ENCODE assay signal across 23 mouse cellular contexts in the genomic region with DNA sequence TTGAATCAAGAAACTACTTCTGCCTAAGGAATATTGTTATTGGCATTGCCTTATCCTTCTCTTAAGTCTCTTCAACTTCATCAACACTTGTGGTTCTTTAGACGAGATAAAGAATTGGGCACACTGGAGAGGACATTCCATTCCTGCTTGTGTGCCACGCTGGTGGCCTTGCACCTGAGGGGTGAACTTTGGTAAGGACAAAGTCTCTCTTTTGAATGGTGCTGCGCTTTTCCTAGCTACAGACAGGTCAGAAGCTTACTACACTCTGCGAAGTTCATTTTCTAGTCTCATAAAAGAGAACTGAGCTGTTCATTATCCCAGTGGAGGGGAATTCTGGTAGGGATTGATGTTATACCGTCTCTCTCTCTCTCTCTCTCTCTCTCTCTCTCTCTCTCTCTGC. TPM values are rescaled to one million over a fixed set of nuclear protein-coding genes. Genes with fewer than 3 reads are reported as not detected.
DNase-seq lines count a peak whose midpoint lies in the region; ATAC-seq lines count a peak whose summit lies in the region.
"Had no signal": no experiment of that assay in that cellular context is flagged by ENCODE, and none has a peak within 500 bp of the region (broad histone marks: within the 10 kb centered on the region; RNA-seq: fewer than 3 reads in every experiment).

No protein-coding gene starts in this region.

- H3K9me3 ChIP-seq in heart, embryonic 10.5 days = no peaks in the 10 kb centered on the region
- H3K9me3 ChIP-seq in kidney, embryonic 15.5 days (replicated peaks) = no peaks in the 10 kb centered on the region
- H3K9me3 ChIP-seq in liver, embryonic 15.5 days (replicated peaks) = no peaks in the 10 kb centered on the region
- H3K9me3 ChIP-seq in liver, embryonic 11.5 days (ENCODE audit: control insufficient read depth, low read length) = no peaks in the 10 kb centered on the region
- H3K9me3 ChIP-seq: embryonic facial prominence, embryonic 15.5 days; hindbrain, embryonic 13.5 days; limb, embryonic 13.5 days; lung, embryonic 15.5 days; midbrain, embryonic 12.5 days had no signal

- no peaks in the 10 kb centered on the region for H3K27me3 ChIP-seq in heart, embryonic 10.5 days (ENCODE audit: insufficient read depth, poor library complexity, severe bottlenecking)
- H3K27me3 ChIP-seq in kidney, embryonic 15.5 days = no peaks in the 10 kb centered on the region
- H3K27me3 ChIP-seq in liver, embryonic 15.5 days = no peaks in the 10 kb centered on the region
- no peaks in the 10 kb centered on the region for H3K27me3 ChIP-seq in liver, embryonic 11.5 days (replicated peaks; ENCODE audit: control insufficient read depth, insufficient read depth, low read length)
- H3K27me3 ChIP-seq: embryonic facial prominence, embryonic 15.5 days; hindbrain, embryonic 13.5 days; limb, embryonic 13.5 days; lung, embryonic 15.5 days; midbrain, embryonic 12.5 days had no signal

- H3K36me3 ChIP-seq in heart, embryonic 10.5 days = no peaks in the 10 kb centered on the region
- no peaks in the 10 kb centered on the region for H3K36me3 ChIP-seq in kidney, embryonic 15.5 days
- no peaks in the 10 kb centered on the region for H3K36me3 ChIP-seq in liver, embryonic 15.5 days (replicated peaks)
- no peaks in the 10 kb centered on the region for H3K36me3 ChIP-seq in liver, embryonic 11.5 days (ENCODE audit: control insufficient read depth, insufficient read depth, low read length)
- H3K36me3 ChIP-seq: embryonic facial prominence, embryonic 15.5 days; hindbrain, embryonic 13.5 days; limb, embryonic 13.5 days; lung, embryonic 15.5 days; midbrain, embryonic 12.5 days had no signal

- no peak for DNase-seq in heart, embryonic 10.5 days (ENCODE audit: low spot score)
- no peak for DNase-seq in heart, adult 11 months
- DNase-seq in kidney, adult 18-20 months = peak; percentile 30
- DNase-seq in liver, embryonic 11.5 days (ENCODE audit: low spot score) = no peak
- peak; percentile 33 to 68 for DNase-seq in kidney, postnatal 25 days
- no peak for DNase-seq in cerebellum, adult 11-12 months
- DNase-seq: adrenal gland, postnatal 14 days; cerebellum, adult 8-10 months; cerebellum, postnatal 36 days; embryo, embryonic 11 days; gastrocnemius, adult 2 months; layer of hippocampus, adult 9-11 months; right cerebral cortex, postnatal 14 days; spleen, adult 18-20 months had no signal

- no peak overlapping the region for H3K9ac ChIP-seq in kidney, embryonic 15.5 days
- H3K9ac ChIP-seq in liver, embryonic 15.5 days = no peak overlapping the region
- no peak overlapping the region for H3K9ac ChIP-seq in liver, embryonic 11.5 days (ENCODE audit: low read depth, low read length)
- H3K9ac ChIP-seq: embryonic facial prominence, embryonic 15.5 days; hindbrain, embryonic 13.5 days; limb, embryonic 13.5 days; lung, embryonic 15.5 days; midbrain, embryonic 12.5 days had no signal

- H3K4me2 ChIP-seq in kidney, embryonic 15.5 days = no peak overlapping the region
- H3K4me2 ChIP-seq in liver, embryonic 15.5 days = no peak overlapping the region
- no peak overlapping the region for H3K4me2 ChIP-seq in liver, embryonic 11.5 days
- H3K4me2 ChIP-seq: embryonic facial prominence, embryonic 15.5 days; hindbrain, embryonic 13.5 days; limb, embryonic 13.5 days; lung, embryonic 15.5 days; midbrain, embryonic 12.5 days had no signal

- H3K27ac ChIP-seq in heart, embryonic 10.5 days = peak overlapping the region; percentile 42; the same call in 1 of the 2 replicates
- no peak overlapping the region for H3K27ac ChIP-seq in kidney, embryonic 15.5 days
- H3K27ac ChIP-seq in liver, embryonic 15.5 days (replicated peaks) = 0 out of 2 replicates have a peak overlapping the region, but pooled peaks have one; percentile 41
- no peak overlapping the region for H3K27ac ChIP-seq in liver, embryonic 11.5 days (ENCODE audit: low read depth, low read length)
- H3K27ac ChIP-seq: gastrocnemius, adult 2 months; hindbrain, embryonic 13.5 days; limb, embryonic 13.5 days; lung, embryonic 15.5 days; midbrain, embryonic 12.5 days had no signal

- peaks cover 48% of the 10 kb centered on the region for H3K4me1 ChIP-seq in heart, embryonic 10.5 days
- no peaks in the 10 kb centered on the region for H3K4me1 ChIP-seq in kidney, embryonic 15.5 days
- H3K4me1 ChIP-seq in liver, embryonic 15.5 days (replicated peaks) = no peaks in the 10 kb centered on the region; the same call in 1 of the 2 replicates
- H3K4me1 ChIP-seq in liver, embryonic 11.5 days (replicated peaks; ENCODE audit: control insufficient read depth, insufficient read depth, low read length) = no peaks in the 10 kb centered on the region
- H3K4me1 ChIP-seq: embryonic facial prominence, embryonic 15.5 days; hindbrain, embryonic 13.5 days; lung, embryonic 15.5 days; midbrain, embryonic 12.5 days had no signal

- 74% methylated on average over 5 of the region's 5 CpGs for WGBS in heart, embryonic 10.5 days
- 87% methylated on average over 5 of the region's 5 CpGs for WGBS in kidney, embryonic 15.5 days
- WGBS in liver, embryonic 15.5 days (ENCODE audit: insufficient replicate concordance) = 51% methylated on average over 5 of the region's 5 CpGs
- WGBS in liver, embryonic 11.5 days = 75% methylated on average over 5 of the region's 5 CpGs

- ATAC-seq in kidney, embryonic 15.5 days (replicated peaks; ENCODE audit: low FRiP score) = no peak
- ATAC-seq in liver, embryonic 15.5 days (ENCODE audit: insufficient read depth) = no peak
- ATAC-seq in liver, embryonic 11.5 days (replicated peaks; ENCODE audit: low FRiP score) = no peak
- ATAC-seq: CD4-positive, CD25-positive, alpha-beta regulatory T cell, adult 4 months; forebrain, embryonic 14.5 days had no signal

- H3K4me3 ChIP-seq in heart, embryonic 10.5 days = no peak overlapping the region
- H3K4me3 ChIP-seq in kidney, embryonic 15.5 days (replicated peaks) = no peak overlapping the region
- no peak overlapping the region for H3K4me3 ChIP-seq in liver, embryonic 15.5 days (replicated peaks)
- H3K4me3 ChIP-seq in liver, embryonic 11.5 days (ENCODE audit: low read depth, low read length) = no peak overlapping the region
- H3K4me3 ChIP-seq: embryonic facial prominence, embryonic 15.5 days; gastrocnemius, adult 2 months; hindbrain, embryonic 13.5 days; limb, embryonic 13.5 days; lung, embryonic 15.5 days; midbrain, embryonic 12.5 days had no signal

RNA-seq across cellular contexts. Expression of gene Fign, which starts 38.4 kb away (rescaled TPM):
- polyA plus RNA-seq in heart, embryonic 10.5 days (2016; fragmentation: Nextera tagmentation; extraction: Ambion mirVana) = 13.1 and 13.8 TPM in 2 replicates
- 7.9 and 8.8 TPM in 2 replicates for polyA plus RNA-seq in kidney, embryonic 15.5 days (2015; fragmentation: Nextera tagmentation; extraction: Ambion mirVana)
- 2.2 and 2.8 TPM in 2 replicates for polyA plus RNA-seq in liver, embryonic 15.5 days (2015; fragmentation: Nextera tagmentation; extraction: Ambion mirVana)
- polyA plus RNA-seq in liver, embryonic 11.5 days (2014; fragmentation: Nextera tagmentation; extraction: Ambion mirVana) = 4.8 and 7.2 TPM in 2 replicates

Comparison
In these comparisons a context has a peak if more than half of its experiments do, and no peak if none do; other contexts are left out.
1. H3K27ac ChIP-seq: peak in heart, embryonic 10.5 days (single experiment) and liver, embryonic 15.5 days (single experiment); none in kidney, embryonic 15.5 days (single experiment) and liver, embryonic 11.5 days (single experiment).
2. DNase-seq: peak in kidney, adult 18-20 months (single experiment) and kidney, postnatal 25 days (2 of 2); none in heart, embryonic 10.5 days (single experiment), heart, adult 11 months (single experiment), liver, embryonic 11.5 days (single experiment) and cerebellum, adult 11-12 months (single experiment).